Mouse (Mus musculus) stomach, embryonic 15.5 days (tissue): ENCODE data around the gene Gm5105. TPM values are rescaled to one million over a fixed set of nuclear protein-coding genes. Genes with fewer than 3 reads are reported as not detected.

Source experiments
- ATAC-seq: fragments of 200-750 bp; cut with Nextera tagmentation; 2 replicates; pipeline ENCODE4 v1.8.0; 2017; ENCODE audit warnings: low read depth, moderate number of reproducible peaks, moderate TSS enrichment; ENCODE audit not compliant: insufficient read depth, low FRiP score
- H3K27ac ChIP-seq: fragments of 300-500 bp; sonication (generic); 2 replicates; pipeline ENCODE4 v1.5.1; 2015; ENCODE audit warnings: mild to moderate bottlenecking, inconsistent platforms
- H3K27me3 ChIP-seq: fragments of 300-500 bp; sonication (generic); replicated peaks from 2 replicates; pipeline ENCODE4 v1.6.1; 2015; ENCODE audit warnings: inconsistent platforms
- H3K36me3 ChIP-seq: fragments of 300-500 bp; sonication (generic); 2 replicates; pipeline ENCODE4 v1.6.1; 2015; ENCODE audit warnings: inconsistent platforms
- H3K4me1 ChIP-seq: fragments of 300-500 bp; sonication (generic); 2 replicates; pipeline ENCODE4 v1.6.1; 2015; ENCODE audit warnings: inconsistent platforms
- H3K4me2 ChIP-seq: fragments of 300-500 bp; sonication (generic); 2 replicates; pipeline ENCODE4 v1.6.1; 2015; ENCODE audit warnings: mild to moderate bottlenecking, inconsistent platforms
- H3K4me3 ChIP-seq: fragments of 300-500 bp; sonication (generic); replicated peaks from 2 replicates; pipeline ENCODE4 v1.5.1; 2015; ENCODE audit warnings: inconsistent platforms
- H3K9ac ChIP-seq: fragments of 300-500 bp; sonication (generic); 2 replicates; pipeline ENCODE4 v1.6.1; 2015; ENCODE audit warnings: inconsistent platforms
- H3K9me3 ChIP-seq: fragments of 300-500 bp; sonication (generic); 2 replicates; pipeline ENCODE4 v1.6.1; 2016; ENCODE audit warnings: inconsistent platforms
- WGBS: fragments of 180-500 bp; shearing (Covaris S2); methylation state at CpG from one replicate; pipeline ENCODE4 v1.1.7; 2015; 5-methylcytosine and 5-hydroxymethylcytosine counted together
- polyA plus RNA-seq: library from polyadenylated mRNA; unstranded; fragments of >200 nt; fragmentation: Nextera tagmentation; extraction: Ambion mirVana; gene quantifications from 2 replicates; pipeline ENCODE4 v1.2.1, GENCODE M21; 2015

The Gm5105 gene
- polyA plus RNA-seq, 1 experiment from 2014 or later = not detected

- ATAC-seq = no peak
- Histone ChIP-seq H3K36me3 (no peaks in the 10 kb centered on the region), H3K27me3 (no peaks in the 10 kb centered on the region), H3K4me3 (no peak overlapping the region), H3K4me1 (peaks cover 4% of the 10 kb centered on the region; the same call in 1 of the 2 replicates), H3K27ac (no peak overlapping the region), H3K9ac (no peak overlapping the region), H3K4me2 (no peak overlapping the region), H3K9me3 (no peaks in the 10 kb centered on the region)
- WGBS = 84% methylated on average over 6 of the region's 6 CpGs
Observed at GRCm38 (mm10) chr3:138049555-138049954, 17.6 kb downstream of the Gm5105 start.

- no peak for ATAC-seq
- Histone ChIP-seq H3K36me3 (no peaks in the 10 kb centered on the region), H3K4me3 (no peak overlapping the region), H3K9me3 (no peaks in the 10 kb centered on the region), H3K4me2 (no peak overlapping the region), H3K27ac (no peak overlapping the region), H3K9ac (no peak overlapping the region), H3K27me3 (no peaks in the 10 kb centered on the region), H3K4me1 (no peaks in the 10 kb centered on the region)
- 59% methylated on average over 7 of the region's 7 CpGs for WGBS
Observed at GRCm38 (mm10) chr3:138043316-138043715, 23.9 kb downstream of the Gm5105 start.

GRCm38 (mm10) chr3:138041591-138042301, 25.4 kb downstream of the Gm5105 start:
- no peaks in the 10 kb centered on the region for H3K36me3 ChIP-seq
- no peaks in the 10 kb centered on the region for H3K27me3 ChIP-seq
- H3K9ac ChIP-seq = no peak overlapping the region
- no peak overlapping the region for H3K4me2 ChIP-seq
- no peaks in the 10 kb centered on the region for H3K4me1 ChIP-seq
- no peak for ATAC-seq
- H3K27ac ChIP-seq = no peak overlapping the region
- 74% methylated on average over 3 of the region's 3 CpGs for WGBS
- no peak overlapping the region for H3K4me3 ChIP-seq
- no peaks in the 10 kb centered on the region for H3K9me3 ChIP-seq

- Histone ChIP-seq H3K9ac (no peak overlapping the region), H3K27ac (no peak overlapping the region), H3K27me3 (no peaks in the 10 kb centered on the region), H3K36me3 (no peaks in the 10 kb centered on the region), H3K4me3 (no peak overlapping the region), H3K9me3 (no peaks in the 10 kb centered on the region), H3K4me1 (no peaks in the 10 kb centered on the region), H3K4me2 (no peak overlapping the region)
- 87% methylated on average over 2 of the region's 2 CpGs for WGBS
- ATAC-seq = no peak
Observed at GRCm38 (mm10) chr3:138040938-138041337, 26.2 kb downstream of the Gm5105 start.

- Histone ChIP-seq H3K4me2 (no peak overlapping the region), H3K27me3 (no peaks in the 10 kb centered on the region), H3K36me3 (no peaks in the 10 kb centered on the region), H3K9me3 (no peaks in the 10 kb centered on the region), H3K9ac (no peak overlapping the region), H3K27ac (no peak overlapping the region), H3K4me3 (no peak overlapping the region), H3K4me1 (no peaks in the 10 kb centered on the region)
- ATAC-seq = no peak
- WGBS = 51% methylated on average over 6 of the region's 6 CpGs
Observed at GRCm38 (mm10) chr3:138033986-138034385, 33.2 kb downstream of the Gm5105 start.

- H3K9me3 ChIP-seq = no peaks in the 10 kb centered on the region
- H3K4me2 ChIP-seq = no peak overlapping the region
- ATAC-seq = no peak
- no peaks in the 10 kb centered on the region for H3K36me3 ChIP-seq
- H3K4me1 ChIP-seq = no peaks in the 10 kb centered on the region
- H3K27ac ChIP-seq = no peak overlapping the region
- H3K9ac ChIP-seq = no peak overlapping the region
- 76% methylated on average over 6 of the region's 6 CpGs for WGBS
- no peak overlapping the region for H3K4me3 ChIP-seq
- no peaks in the 10 kb centered on the region for H3K27me3 ChIP-seq
Observed at GRCm38 (mm10) chr3:138030563-138030962, 36.6 kb downstream of the Gm5105 start.

- no peak for ATAC-seq
- 90% methylated on average over 5 of the region's 5 CpGs for WGBS
- no peaks in the 10 kb centered on the region for H3K9me3 ChIP-seq
- H3K27ac ChIP-seq = no peak overlapping the region
- no peaks in the 10 kb centered on the region for H3K36me3 ChIP-seq
- H3K9ac ChIP-seq = no peak overlapping the region
- H3K4me3 ChIP-seq = no peak overlapping the region
- no peaks in the 10 kb centered on the region for H3K4me1 ChIP-seq
- H3K4me2 ChIP-seq = no peak overlapping the region
- H3K27me3 ChIP-seq = no peaks in the 10 kb centered on the region
Observed at GRCm38 (mm10) chr3:138029351-138029750, 37.8 kb downstream of the Gm5105 start.

GRCm38 (mm10) chr3:138027575-138028362, 39.4 kb downstream of the Gm5105 start:
- no peak overlapping the region for H3K4me2 ChIP-seq
- H3K27me3 ChIP-seq = no peaks in the 10 kb centered on the region
- no peak overlapping the region for H3K9ac ChIP-seq
- H3K4me1 ChIP-seq = no peaks in the 10 kb centered on the region
- no peak overlapping the region for H3K4me3 ChIP-seq
- no peaks in the 10 kb centered on the region for H3K9me3 ChIP-seq
- ATAC-seq = no peak
- no peaks in the 10 kb centered on the region for H3K36me3 ChIP-seq
- WGBS = 70% methylated on average over 5 of the region's 5 CpGs
- H3K27ac ChIP-seq = no peak overlapping the region

- Histone ChIP-seq H3K36me3 (no peaks in the 10 kb centered on the region), H3K27ac (no peak overlapping the region), H3K9me3 (no peaks in the 10 kb centered on the region), H3K4me3 (no peak overlapping the region), H3K9ac (no peak overlapping the region), H3K4me2 (no peak overlapping the region), H3K4me1 (no peaks in the 10 kb centered on the region), H3K27me3 (no peaks in the 10 kb centered on the region)
- ATAC-seq = no peak
- 68% methylated on average over 10 of the region's 10 CpGs for WGBS
Observed at GRCm38 (mm10) chr3:138026286-138026685, 40.9 kb downstream of the Gm5105 start.

GRCm38 (mm10) chr3:138022651-138023050, 44.5 kb downstream of the Gm5105 start:
- no peak overlapping the region for H3K4me3 ChIP-seq
- no peak overlapping the region for H3K27ac ChIP-seq
- no peak overlapping the region for H3K4me2 ChIP-seq
- ATAC-seq = no peak
- H3K9ac ChIP-seq = no peak overlapping the region
- 87% methylated on average over 4 of the region's 4 CpGs for WGBS
- no peaks in the 10 kb centered on the region for H3K4me1 ChIP-seq
- no peaks in the 10 kb centered on the region for H3K36me3 ChIP-seq
- H3K27me3 ChIP-seq = no peaks in the 10 kb centered on the region
- no peaks in the 10 kb centered on the region for H3K9me3 ChIP-seq

- Histone ChIP-seq H3K9me3 (no peaks in the 10 kb centered on the region), H3K9ac (no peak overlapping the region), H3K4me2 (no peak overlapping the region), H3K36me3 (no peaks in the 10 kb centered on the region), H3K27ac (no peak overlapping the region), H3K4me3 (no peak overlapping the region), H3K27me3 (no peaks in the 10 kb centered on the region), H3K4me1 (no peaks in the 10 kb centered on the region)
- ATAC-seq = no peak
- WGBS = 71% methylated on average over 4 of the region's 4 CpGs
Observed at GRCm38 (mm10) chr3:138022003-138022402, 45.2 kb downstream of the Gm5105 start.

GRCm38 (mm10) chr3:138016810-138017209, 50.4 kb downstream of the Gm5105 start:
- WGBS = 90% methylated on average over 12 of the region's 12 CpGs
- Histone ChIP-seq H3K36me3 (no peaks in the 10 kb centered on the region), H3K9me3 (no peaks in the 10 kb centered on the region)

More at GRCm38 (mm10) chr3:138016810-138017209, 50.4 kb downstream of the Gm5105 start:
- ATAC-seq = no peak
- Histone ChIP-seq H3K4me1 (no peaks in the 10 kb centered on the region), H3K4me3 (no peak overlapping the region), H3K27ac (no peak overlapping the region), H3K9ac (no peak overlapping the region), H3K4me2 (no peak overlapping the region), H3K27me3 (no peaks in the 10 kb centered on the region)
